Mouse (Mus musculus) testis, postnatal 10 days (tissue): ENCODE measurements around the gene Nbea.
A peak's percentile ranks its signal among the peaks of the same experiment; 100 is the strongest.

Source experiments
- DNase-seq: peaks from one replicate; pipeline ENCODE4 v3.0.0; 2021; ENCODE audit warnings: low spot score

The Nbea gene

GRCm38 (mm10) chr3:55783171-55784081 lies 400.1 kb downstream of the Nbea start:
- DNase-seq = peak; percentile 43

GRCm38 (mm10) chr3:55782771-55783170 lies 400.7 kb downstream of the Nbea start:
- peak; percentile 44 for DNase-seq

- no peak for DNase-seq
These were observed 401.3 kb downstream of the Nbea start, which contains the start of gene Mab21l1 for GRCm38 (mm10) chr3:55782056-55782687. Gene Mab21l1 (plus strand): TSS chr3:55782510.

- DNase-seq = no peak
These were observed 402.0 kb downstream of the Nbea start for GRCm38 (mm10) chr3:55781429-55782055.

GRCm38 (mm10) chr3:55780120-55781070 lies 403.1 kb downstream of the Nbea start:
- DNase-seq = peak; percentile 43

- DNase-seq = no peak
These were observed 404.5 kb downstream of the Nbea start for GRCm38 (mm10) chr3:55778764-55779730.

GRCm38 (mm10) chr3:55777501-55777900 lies 406.0 kb downstream of the Nbea start:
- DNase-seq = no peak

GRCm38 (mm10) chr3:55775753-55776152 lies 407.7 kb downstream of the Nbea start:
- no peak for DNase-seq

- no peak for DNase-seq
These were observed 408.3 kb downstream of the Nbea start for GRCm38 (mm10) chr3:55775245-55775644.

- no peak for DNase-seq
These were observed 409.3 kb downstream of the Nbea start for GRCm38 (mm10) chr3:55774203-55774602.

- DNase-seq = no peak
These were observed 414.2 kb downstream of the Nbea start for GRCm38 (mm10) chr3:55769308-55769707.

- DNase-seq = no peak
These were observed 414.8 kb downstream of the Nbea start for GRCm38 (mm10) chr3:55768654-55769053.

GRCm38 (mm10) chr3:55763591-55763990 lies 419.9 kb downstream of the Nbea start:
- DNase-seq = no peak

GRCm38 (mm10) chr3:55758297-55758696 lies 425.2 kb downstream of the Nbea start:
- DNase-seq = no peak

- DNase-seq = no peak
These were observed 426.8 kb downstream of the Nbea start for GRCm38 (mm10) chr3:55756602-55757190.

GRCm38 (mm10) chr3:55755805-55756601 lies 427.5 kb downstream of the Nbea start:
- no peak for DNase-seq

GRCm38 (mm10) chr3:55754981-55755608 lies 428.4 kb downstream of the Nbea start:
- DNase-seq = no peak

GRCm38 (mm10) chr3:55753872-55754271 lies 429.6 kb downstream of the Nbea start:
- no peak for DNase-seq

GRCm38 (mm10) chr3:55752558-55752957 lies 430.9 kb downstream of the Nbea start:
- DNase-seq = no peak
